Mouse (Mus musculus) heart, adult 2 months (tissue): Measurements from ENCODE around the gene Apoa4.

ENCODE experiments used
- CTCF ChIP-seq: fragments of 200-600 bp; IDR thresholded peaks from 2 replicates; pipeline ENCODE4 v1.8.1; 2022; ENCODE audit warnings: antibody characterized with exemption, mild to moderate bottlenecking, moderate library complexity
- EP300 ChIP-seq: fragments of 200-500 bp; IDR thresholded peaks from 2 replicates; pipeline ENCODE4 v1.6.1; 2011; ENCODE audit warnings: low read depth, low read length, control low read depth; ENCODE audit not compliant: insufficient read depth
- POLR2A ChIP-seq: fragments of 200-500 bp; IDR thresholded peaks from 2 replicates; pipeline ENCODE4 v1.6.1; 2011; ENCODE audit warnings: mild to moderate bottlenecking, low read depth, low read length, control low read depth; ENCODE audit not compliant: insufficient read depth

GRCm38 (mm10) chr9:46243122-46243521 is 2.6 kb downstream of the Apoa4 start:
- TF ChIP-seq EP300, result no peak
- no peak for TF ChIP-seq CTCF
- TF ChIP-seq POLR2A, result no peak
